Mouse (Mus musculus) kidney, postnatal 0 days (tissue): ENCODE data around the gene Glrx2. TPM values are rescaled to one million over a fixed set of nuclear protein-coding genes. Genes with fewer than 3 reads are reported as not detected.
"Not testable (repeated sequence)": the region's sequence is repeated elsewhere in the genome, so short reads cannot be mapped to it uniquely, and the experiment has no call there.

Experiments
- ATAC-seq: fragments of 200-750 bp; cut with Nextera tagmentation; replicated peaks from 2 replicates; pipeline ENCODE4 v1.8.0; 2017; ENCODE audit warnings: low read depth, moderate number of reproducible peaks, moderate TSS enrichment, moderate library complexity; ENCODE audit not compliant: low FRiP score
- DNase-seq: peaks from one replicate; pipeline ENCODE4 v3.0.0-alpha.2; 2016; ENCODE audit warnings: low spot score
- H3K27ac ChIP-seq: fragments of 300-500 bp; sonication (generic); 2 replicates; pipeline ENCODE4 v1.5.1; 2014; ENCODE audit warnings: mild to moderate bottlenecking
- H3K27me3 ChIP-seq: fragments of 300-500 bp; sonication (generic); 2 replicates; pipeline ENCODE4 v1.6.1; 2014; ENCODE audit warnings: low read length, mixed read lengths; ENCODE audit not compliant: insufficient read depth
- H3K36me3 ChIP-seq: fragments of 300-500 bp; sonication (generic); 2 replicates; pipeline ENCODE4 v1.6.1; 2014; ENCODE audit warnings: low read length, mixed read lengths; ENCODE audit not compliant: insufficient read depth
- H3K4me1 ChIP-seq: fragments of 300-500 bp; sonication (generic); replicated peaks from 2 replicates; pipeline ENCODE4 v1.6.1; 2014; ENCODE audit warnings: antibody characterized with exemption, low read length, mixed read lengths; ENCODE audit not compliant: insufficient read depth
- H3K4me2 ChIP-seq: fragments of 300-500 bp; sonication (generic); 2 replicates; pipeline ENCODE4 v1.6.1; 2014; ENCODE audit warnings: mild to moderate bottlenecking, low read length, moderate library complexity, mixed read lengths
- H3K4me3 ChIP-seq: fragments of 300-500 bp; sonication (generic); replicated peaks from 2 replicates; pipeline ENCODE4 v1.5.1; 2014; ENCODE audit warnings: low read depth, low read length
- H3K9ac ChIP-seq: fragments of 300-500 bp; sonication (generic); 2 replicates; pipeline ENCODE4 v1.6.1; 2014; ENCODE audit warnings: low read depth, low read length
- H3K9me3 ChIP-seq: fragments of 300-500 bp; sonication (generic); replicated peaks from 2 replicates; pipeline ENCODE4 v1.6.1; 2016; ENCODE audit warnings: low read length, inconsistent platforms, mixed read lengths
- CTCF ChIP-seq: IDR thresholded peaks from 2 replicates; pipeline ENCODE4 v1.5.1; 2016; ENCODE audit warnings: antibody characterized with exemption, low read depth, mild to moderate bottlenecking, moderate library complexity
- WGBS: fragments of 180-500 bp; shearing (Covaris S2); extraction: QIAGEN DNeasy Blood & Tissue Kit; methylation state at CpG from one replicate; pipeline ENCODE4 v1.1.7; 2014; 5-methylcytosine and 5-hydroxymethylcytosine counted together
- polyA plus RNA-seq: library from polyadenylated mRNA; unstranded; fragments of >200 nt; fragmentation: Nextera tagmentation; extraction: Ambion mirVana; gene quantifications from 2 replicates; pipeline ENCODE4 v1.2.1, GENCODE M21; 2015

Glrx2 gene
- 113 and 121 TPM in 2 replicates for polyA plus RNA-seq

DNA sequence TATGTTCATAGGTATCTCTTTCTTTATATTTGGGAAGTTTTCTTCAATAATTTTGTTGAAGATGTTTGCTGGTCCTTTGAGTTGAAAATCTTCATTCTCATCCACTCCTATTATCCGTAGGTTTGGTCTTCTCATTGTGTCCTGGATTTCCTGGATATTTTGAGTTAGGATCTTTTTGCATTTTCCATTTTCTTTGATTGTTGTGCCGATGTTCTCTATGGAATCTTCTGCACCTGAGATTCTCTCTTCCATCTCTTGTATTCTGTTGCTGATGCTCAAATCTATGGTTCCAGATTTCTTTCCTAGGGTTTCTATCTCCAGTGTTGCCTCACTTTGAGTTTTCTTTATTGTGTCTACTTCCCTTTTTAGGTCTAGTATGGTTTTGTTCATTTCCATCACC lies at the start of gene Glrx2:
TSS of gene Glrx2 (plus strand) at position 301 of the 400 bp plus-strand sequence.
- not testable (repeated sequence) for H3K36me3 ChIP-seq, H3K9ac ChIP-seq, H3K4me3 ChIP-seq, H3K4me2 ChIP-seq, DNase-seq, ATAC-seq, H3K27me3 ChIP-seq, H3K27ac ChIP-seq, H3K9me3 ChIP-seq, H3K4me1 ChIP-seq
- no CpG with 5 or more reads among the region's 2 CpGs for WGBS

DNA sequence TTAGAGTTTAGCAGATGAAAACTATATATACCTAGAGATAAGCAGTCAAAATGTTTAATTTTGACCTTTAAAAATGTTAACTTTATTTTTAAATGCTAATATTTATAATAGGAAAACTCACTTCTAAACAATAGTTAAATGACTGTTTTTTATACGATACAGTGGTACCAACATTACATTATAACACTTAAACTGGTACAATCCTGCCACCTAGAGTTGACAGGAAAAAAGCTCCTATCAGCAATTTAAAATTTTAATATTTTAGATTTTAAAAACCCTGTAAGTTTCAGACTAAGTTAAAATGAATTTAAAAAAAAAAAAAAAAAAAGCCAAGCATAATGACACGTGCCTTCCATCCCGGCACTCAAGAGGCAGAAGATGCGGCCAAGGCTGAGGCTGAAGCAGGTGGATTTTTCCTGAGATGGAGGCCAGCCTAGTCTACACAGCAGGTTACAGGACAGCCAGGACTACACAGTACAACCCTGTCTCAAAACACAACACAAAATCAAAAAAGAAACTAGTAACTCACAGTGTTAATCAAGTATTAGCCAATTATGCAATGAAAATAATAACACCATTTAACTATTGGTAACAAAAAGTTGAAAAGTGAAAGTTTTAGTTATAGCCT lies 40.3 kb upstream of the Glrx2 start:
- H3K27ac ChIP-seq = no peak overlapping the region
- no peaks in the 10 kb centered on the region for H3K9me3 ChIP-seq
- peak; percentile 31 for TF ChIP-seq CTCF
- H3K9ac ChIP-seq = no peak overlapping the region
- H3K4me1 ChIP-seq = no peaks in the 10 kb centered on the region
- no peaks in the 10 kb centered on the region for H3K27me3 ChIP-seq
- 87% methylated on average over 4 of the region's 4 CpGs for whole genome bisulfite sequencing
- DNase-seq = no peak
- ATAC-seq = no peak
- H3K4me2 ChIP-seq = no peak overlapping the region
- peaks cover 4% of the 10 kb centered on the region; the same call in 1 of the 2 replicates for H3K36me3 ChIP-seq
- H3K4me3 ChIP-seq = no peak overlapping the region

DNA sequence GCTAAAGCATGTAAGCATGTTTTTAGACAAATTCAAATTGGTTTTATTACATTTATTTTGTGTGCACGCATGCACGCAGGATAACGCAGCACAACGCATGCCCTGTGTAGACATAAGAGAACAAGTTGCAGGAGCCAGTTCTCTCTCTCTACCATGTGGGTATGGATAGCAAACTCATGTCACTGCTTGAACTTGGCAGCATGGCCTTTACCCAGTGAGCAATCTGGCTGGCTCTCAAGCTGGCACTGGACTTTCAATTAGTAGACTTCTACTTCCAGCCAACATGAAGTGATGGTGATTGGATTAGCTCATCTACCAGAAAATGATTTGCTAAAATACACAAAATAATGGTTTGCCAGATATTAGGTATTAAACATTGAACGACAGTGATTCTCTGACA lies 35.0 kb upstream of the Glrx2 start:
- Histone ChIP-seq H3K27ac (no peak overlapping the region), H3K9me3 (no peaks in the 10 kb centered on the region), H3K9ac (no peak overlapping the region), H3K4me1 (no peaks in the 10 kb centered on the region), H3K4me2 (no peak overlapping the region), H3K27me3 (no peaks in the 10 kb centered on the region), H3K4me3 (no peak overlapping the region), H3K36me3 (peaks cover 14% of the 10 kb centered on the region; the same call in 1 of the 2 replicates)
- TF ChIP-seq CTCF = no peak
- ATAC-seq = no peak
- 94% methylated on average over 5 of the region's 5 CpGs for WGBS
- DNase-seq = no peak

DNA sequence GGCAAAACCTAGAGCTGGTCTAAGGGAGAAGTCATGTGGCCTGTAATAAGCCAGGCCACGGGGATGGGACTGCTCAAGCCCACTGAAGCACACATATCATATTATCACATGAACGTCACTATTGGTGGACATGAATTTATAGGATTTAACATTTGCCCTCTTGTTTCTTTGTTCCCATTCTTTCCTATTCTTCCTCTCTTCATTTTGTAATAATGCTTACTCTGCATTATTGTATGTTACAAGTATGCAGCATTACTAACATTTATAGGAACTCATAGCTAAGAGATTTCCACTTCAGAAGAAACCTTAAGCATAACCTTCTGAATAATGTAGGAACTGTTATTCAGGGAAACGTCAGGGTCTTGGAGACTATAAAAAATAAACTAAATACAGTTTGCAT lies 31.3 kb upstream of the Glrx2 start:
- H3K9me3 ChIP-seq = no peaks in the 10 kb centered on the region
- no peaks in the 10 kb centered on the region for H3K4me1 ChIP-seq
- WGBS = 80% methylated on average over 3 of the region's 3 CpGs
- no peaks in the 10 kb centered on the region for H3K27me3 ChIP-seq
- peaks cover 22% of the 10 kb centered on the region for H3K36me3 ChIP-seq
- no peak for TF ChIP-seq CTCF
- H3K9ac ChIP-seq = no peak overlapping the region
- H3K4me3 ChIP-seq = no peak overlapping the region
- H3K27ac ChIP-seq = no peak overlapping the region
- no peak overlapping the region for H3K4me2 ChIP-seq
- ATAC-seq (no peak), DNase-seq (no peak)

DNA sequence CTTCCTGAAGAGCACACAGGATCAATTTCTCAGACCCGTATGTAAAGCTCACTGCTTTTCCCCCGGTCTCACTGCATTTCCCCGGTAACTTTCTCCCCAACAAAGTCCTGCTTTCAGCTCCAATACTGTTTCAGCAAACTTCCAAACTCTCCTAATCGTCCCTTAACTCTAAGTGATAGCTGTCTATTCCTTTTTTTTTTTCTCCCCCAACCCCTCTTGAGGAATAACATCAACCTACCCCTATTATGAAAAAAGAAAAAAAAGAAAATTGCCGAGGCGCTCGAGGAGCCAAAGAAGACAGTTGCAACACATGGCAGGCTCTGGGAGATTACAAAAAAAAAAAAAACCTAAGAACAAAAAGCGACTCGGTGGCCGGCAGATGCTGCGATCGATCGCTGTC lies 14.4 kb upstream of the Glrx2 start:
- Histone ChIP-seq H3K27me3 (no peaks in the 10 kb centered on the region), H3K9ac (peak overlapping the region; percentile 93), H3K36me3 (peaks cover 4% of the 10 kb centered on the region; the same call in 1 of the 2 replicates), H3K4me1 (no peaks in the 10 kb centered on the region), H3K9me3 (no peaks in the 10 kb centered on the region), H3K27ac (peak overlapping the region; percentile 95), H3K4me3 (peak overlapping the region; percentile 89), H3K4me2 (peak overlapping the region; percentile 65)
- TF ChIP-seq CTCF = no peak
- under 1% methylated on average over 13 of the region's 13 CpGs for WGBS
- DNase-seq (peak; percentile 3), ATAC-seq (no peak)

DNA sequence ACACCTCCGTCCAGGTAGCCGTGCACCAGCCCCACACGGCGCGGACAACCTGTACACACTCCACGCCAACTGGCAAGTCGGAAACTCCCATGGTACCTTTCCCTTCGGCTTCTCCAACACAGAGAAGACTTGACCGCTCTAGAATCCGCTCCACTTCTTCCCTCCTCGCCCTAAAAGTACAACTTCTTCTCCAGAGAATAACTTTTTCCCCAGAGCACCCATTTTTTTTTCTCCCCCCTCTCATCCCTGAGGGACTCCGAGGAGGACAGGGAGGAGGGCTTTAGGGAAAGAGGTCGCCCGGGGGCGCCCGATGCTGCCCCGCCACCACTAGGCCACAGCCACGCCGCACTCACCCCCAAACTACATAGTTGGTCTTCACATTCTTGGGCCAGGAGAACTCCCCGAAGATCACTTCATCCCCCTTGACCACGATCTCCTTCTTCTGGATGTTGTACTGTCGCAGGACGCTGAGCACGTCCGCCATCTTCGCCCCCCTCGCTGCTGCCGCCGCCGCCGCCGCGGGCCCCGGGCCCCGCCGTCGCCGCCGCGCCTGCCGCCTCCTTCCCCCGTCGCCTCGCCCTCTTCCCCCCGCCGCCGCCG lies 13.9 kb upstream of the Glrx2 start:
- peak overlapping the region; percentile 89 for H3K4me3 ChIP-seq
- H3K4me1 ChIP-seq = no peaks in the 10 kb centered on the region
- no peaks in the 10 kb centered on the region for H3K27me3 ChIP-seq
- H3K27ac ChIP-seq = peak overlapping the region; percentile 95
- WGBS = under 1% methylated on average over 45 of the region's 48 CpGs
- DNase-seq = peak; percentile 61
- peak overlapping the region; percentile 93 for H3K9ac ChIP-seq
- peak; percentile 72 for ATAC-seq
- H3K9me3 ChIP-seq = no peaks in the 10 kb centered on the region
- H3K36me3 ChIP-seq = no peaks in the 10 kb centered on the region
- no peak for TF ChIP-seq CTCF
- peak overlapping the region; percentile 65 for H3K4me2 ChIP-seq
